Mouse (Mus musculus) brain, embryonic 14.5 days (tissue): Measurements from ENCODE around the gene Hoxd11.

Source experiments
- CTCF ChIP-seq: fragments of 200-500 bp; IDR thresholded peaks from 2 replicates; pipeline ENCODE4 v1.5.1; 2012; ENCODE audit warnings: inconsistent platforms, mild to moderate bottlenecking, moderate library complexity, borderline replicate concordance; ENCODE audit not compliant: insufficient read depth, insufficient read length; ENCODE audit errors: extremely low read depth
- POLR2A ChIP-seq: fragments of 200-500 bp; IDR thresholded peaks from 2 replicates; pipeline ENCODE4 v1.6.1; 2012; ENCODE audit warnings: mild to moderate bottlenecking, inconsistent platforms, borderline replicate concordance; ENCODE audit not compliant: poor library complexity, insufficient read depth, insufficient read length, severe bottlenecking; ENCODE audit errors: extremely low read depth

DNA sequence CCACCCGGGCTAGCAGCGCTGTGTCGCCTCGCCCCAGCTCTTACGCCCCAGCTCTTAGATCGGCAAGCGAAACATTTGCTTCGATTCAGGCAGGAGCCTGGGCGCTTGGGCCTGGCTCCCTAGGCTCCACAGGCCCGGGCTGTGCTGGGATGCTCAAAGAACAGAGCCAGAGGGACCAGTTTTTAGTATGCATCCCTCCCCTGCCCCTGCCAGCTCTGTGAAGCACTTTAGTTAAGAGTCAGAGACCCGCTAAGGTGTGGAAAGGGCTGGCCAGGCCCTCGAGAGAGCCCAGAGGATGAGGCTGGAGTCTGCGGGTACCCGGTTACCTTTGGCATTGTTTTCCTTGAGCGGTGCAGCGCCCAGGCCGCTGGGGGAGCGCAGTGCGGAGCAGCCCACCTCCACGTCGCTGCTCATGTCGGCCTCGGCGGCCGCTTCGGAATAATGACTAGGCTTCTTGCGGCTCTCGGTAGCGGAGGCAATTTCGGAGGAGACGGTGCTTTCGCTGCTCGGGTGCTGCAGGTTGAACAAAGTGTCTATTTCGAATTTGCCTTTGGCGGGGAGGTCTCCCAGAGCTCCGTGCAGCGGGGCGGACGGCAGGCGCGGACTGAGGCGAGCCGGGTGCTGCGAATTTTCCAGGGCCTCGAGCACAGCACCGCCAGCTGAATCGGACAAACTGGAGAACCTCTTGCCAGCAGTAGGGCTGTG, 20.5 kb upstream of the Hoxd11 start:
- TF ChIP-seq CTCF (no peak), POLR2A (no peak)
